Mouse (Mus musculus) embryonic fibroblast, embryonic 13.5 days (primary cell): ENCODE results near the gene Tekt4.

ENCODE experiments used
- CTCF ChIP-seq: IDR thresholded peaks from 2 replicates; pipeline ENCODE4 v1.5.1; 2011; ENCODE audit warnings: mild to moderate bottlenecking, control low read depth, low read length, moderate library complexity, borderline replicate concordance; ENCODE audit not compliant: insufficient read depth
- POLR2A ChIP-seq: IDR thresholded peaks from 2 replicates; pipeline ENCODE4 v1.6.1; 2011; ENCODE audit warnings: low read depth, mild to moderate bottlenecking, control low read depth, low read length, moderate library complexity

DNA sequence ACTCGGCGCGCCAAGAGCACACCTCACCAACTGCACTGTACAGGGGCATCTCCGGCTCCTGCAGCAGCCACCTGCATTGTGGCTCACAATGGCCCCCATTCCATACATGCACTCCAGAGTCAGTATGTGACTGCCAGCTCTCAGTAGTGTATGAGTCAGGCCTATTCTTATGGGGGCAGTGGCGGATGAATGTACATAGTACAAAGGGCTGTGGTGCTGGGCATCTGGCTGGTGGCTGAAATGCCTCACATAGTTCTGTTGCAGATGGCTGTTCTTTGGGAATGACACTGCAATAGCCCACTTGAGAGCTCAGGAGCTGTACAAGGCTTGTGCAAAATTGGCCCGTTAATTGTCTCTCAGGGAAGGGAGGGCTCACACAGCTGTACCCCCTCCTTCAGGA lies 27.7 kb downstream of the Tekt4 start:
- TF ChIP-seq CTCF (no peak), POLR2A (no peak)
